Mouse (Mus musculus) thymus, adult 2 months (tissue): ENCODE measurements at regions not wholly inside any gene's neighbourhood (a gene's known extent, or its start where the extent isn't known, plus 50 kb on each side); places are given as distances from the start of the nearest gene placed in this dataset.

Experiments used
- CTCF ChIP-seq: fragments of 200-500 bp; IDR thresholded peaks from 2 replicates; pipeline ENCODE4 v1.5.1; 2012; ENCODE audit warnings: mild to moderate bottlenecking, control low read depth, low read length, moderate library complexity, borderline replicate concordance; ENCODE audit not compliant: control insufficient read depth, poor library complexity, insufficient read depth; ENCODE audit errors: extremely low read depth
- POLR2A ChIP-seq: fragments of 200-500 bp; IDR thresholded peaks from 2 replicates; pipeline ENCODE4 v1.6.1; 2012; ENCODE audit warnings: mild to moderate bottlenecking, low read length, control low read depth, moderate library complexity; ENCODE audit not compliant: control insufficient read depth, poor library complexity, insufficient read depth; ENCODE audit errors: extremely low read depth

DNA sequence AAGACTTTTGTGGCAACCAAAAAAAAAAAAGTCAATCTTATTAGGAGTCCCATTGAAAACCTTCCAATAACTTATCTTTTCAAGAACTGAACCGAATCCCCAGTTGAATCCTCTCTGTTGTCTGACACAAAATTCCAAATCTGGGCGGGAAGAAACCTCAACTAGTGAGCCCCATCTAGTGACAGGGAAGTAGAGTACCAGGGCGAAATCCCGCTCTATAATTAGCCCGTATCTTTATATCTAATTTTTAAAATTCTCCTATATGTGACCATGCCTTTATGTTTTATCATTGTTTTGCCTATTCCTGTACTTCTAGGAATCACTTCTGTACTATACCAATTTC is 195.7 kb downstream of the Pdgfra start:
- TF ChIP-seq POLR2A (no peak), CTCF (no peak)
